Comparison of ENCODE assay signal across 34 mouse cellular contexts in the genomic region with DNA sequence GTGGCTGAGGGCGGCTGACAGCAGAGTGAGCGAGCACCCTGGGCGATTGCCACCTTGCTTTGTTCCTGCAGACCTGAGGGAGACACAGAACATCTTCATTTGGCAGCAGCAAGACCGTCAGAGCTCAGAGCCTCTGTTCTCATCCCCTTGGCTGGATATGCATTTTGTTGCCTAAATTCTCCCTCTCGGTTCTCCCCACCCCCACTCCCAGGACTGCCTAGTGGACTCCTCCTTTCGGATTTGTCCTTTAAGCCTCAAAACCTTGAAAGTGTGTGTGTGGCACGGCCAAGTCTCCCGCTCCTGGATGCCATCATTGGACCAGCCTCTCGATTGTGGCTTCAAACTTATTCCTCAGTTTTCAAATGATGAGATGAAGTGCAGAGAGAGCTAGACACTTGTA. TPM values are rescaled to one million over a fixed set of nuclear protein-coding genes. Genes with fewer than 3 reads are reported as not detected.
DNase-seq lines count a peak whose midpoint lies in the region; ATAC-seq and TF ChIP-seq lines count a peak whose summit lies in the region.
"Had no signal": no experiment of that assay in that cellular context is flagged by ENCODE, and none has a peak within 500 bp of the region (broad histone marks: within the 10 kb centered on the region; RNA-seq: fewer than 3 reads in every experiment).

No protein-coding gene starts in this region.

- no peaks in the 10 kb centered on the region for H3K36me3 ChIP-seq in intestine, embryonic 14.5 days (ENCODE audit: control insufficient read depth, insufficient read depth, low read length)
- no peaks in the 10 kb centered on the region for H3K36me3 ChIP-seq in intestine, postnatal 0 days (ENCODE audit: control insufficient read depth, insufficient read depth)
- no peaks in the 10 kb centered on the region for H3K36me3 ChIP-seq in midbrain, embryonic 15.5 days (replicated peaks)
- H3K36me3 ChIP-seq in midbrain, postnatal 0 days (ENCODE audit: insufficient read depth, low read length), result no peaks in the 10 kb centered on the region
- H3K36me3 ChIP-seq: hindbrain, embryonic 10.5 days; limb, embryonic 10.5 days; limb, embryonic 15.5 days; liver, embryonic 13.5 days; midbrain, embryonic 12.5 days; neural tube, embryonic 12.5 days had no signal

- ATAC-seq in intestine, embryonic 14.5 days (replicated peaks; ENCODE audit: low FRiP score, low TSS enrichment, low read depth), result no peak
- no peak for ATAC-seq in intestine, postnatal 0 days
- no peak for ATAC-seq in midbrain, embryonic 15.5 days (replicated peaks)
- ATAC-seq in midbrain, postnatal 0 days (ENCODE audit: low FRiP score), result no peak
- ATAC-seq: forebrain, embryonic 13.5 days; Patski had no signal

- H3K4me2 ChIP-seq in intestine, embryonic 14.5 days (ENCODE audit: low read length), result peak overlapping the region; percentile 11; the same call in 1 of the 2 replicates
- H3K4me2 ChIP-seq in intestine, postnatal 0 days (replicated peaks; ENCODE audit: low read depth), result no peak overlapping the region
- H3K4me2 ChIP-seq in midbrain, embryonic 15.5 days, result 0 out of 2 replicates have a peak overlapping the region, but pooled peaks have one; percentile 14
- no peak overlapping the region for H3K4me2 ChIP-seq in midbrain, postnatal 0 days (ENCODE audit: low read depth, low read length, poor library complexity, severe bottlenecking)
- H3K4me2 ChIP-seq: forebrain, embryonic 13.5 days; limb, embryonic 15.5 days; liver, embryonic 13.5 days; midbrain, embryonic 12.5 days; neural tube, embryonic 12.5 days had no signal

- no peak overlapping the region for H3K9ac ChIP-seq in intestine, embryonic 14.5 days (ENCODE audit: low read length)
- H3K9ac ChIP-seq in intestine, postnatal 0 days (ENCODE audit: low read depth, low read length), result no peak overlapping the region
- H3K9ac ChIP-seq in midbrain, embryonic 15.5 days, result no peak overlapping the region
- H3K9ac ChIP-seq in midbrain, postnatal 0 days (replicated peaks; ENCODE audit: low read length, poor library complexity, severe bottlenecking), result no peak overlapping the region
- H3K9ac ChIP-seq: forebrain, embryonic 13.5 days; limb, embryonic 15.5 days; liver, embryonic 13.5 days; midbrain, embryonic 12.5 days; neural tube, embryonic 12.5 days had no signal

- H3K27me3 ChIP-seq in intestine, embryonic 14.5 days (replicated peaks; ENCODE audit: control insufficient read depth, insufficient read depth, low read length), result no peaks in the 10 kb centered on the region
- no peaks in the 10 kb centered on the region for H3K27me3 ChIP-seq in intestine, postnatal 0 days (replicated peaks; ENCODE audit: control insufficient read depth, insufficient read depth, low read length)
- H3K27me3 ChIP-seq in midbrain, embryonic 15.5 days (replicated peaks), result no peaks in the 10 kb centered on the region
- no peaks in the 10 kb centered on the region for H3K27me3 ChIP-seq in midbrain, postnatal 0 days (ENCODE audit: insufficient read depth, low read length)
- H3K27me3 ChIP-seq: neural tube, embryonic 12.5 days had no signal

- peaks cover 3% of the 10 kb centered on the region; the same call in 1 of the 2 replicates for H3K4me1 ChIP-seq in intestine, embryonic 14.5 days (replicated peaks; ENCODE audit: control insufficient read depth, insufficient read depth, low read length)
- H3K4me1 ChIP-seq in intestine, postnatal 0 days (replicated peaks; ENCODE audit: control insufficient read depth, insufficient read depth, low read length), result no peaks in the 10 kb centered on the region
- H3K4me1 ChIP-seq in midbrain, embryonic 15.5 days, result peaks cover 22% of the 10 kb centered on the region
- peaks cover 15% of the 10 kb centered on the region; the same call in 1 of the 2 replicates for H3K4me1 ChIP-seq in midbrain, postnatal 0 days (ENCODE audit: insufficient read depth, low read length)
- H3K4me1 ChIP-seq: neural tube, embryonic 12.5 days had no signal

- peak; percentile 20 for DNase-seq in adrenal gland, adult 2 months
- no peak for DNase-seq in adrenal gland, postnatal 4 days (ENCODE audit: low spot score in 2 of 2)
- DNase-seq in intestine, embryonic 14.5 days (ENCODE audit: low spot score), result no peak
- no peak for DNase-seq in midbrain, postnatal 0 days (ENCODE audit: low spot score)
- DNase-seq in right cerebral cortex, adult 2 months (ENCODE audit: low spot score in 2 of 2), result no peak
- no peak for DNase-seq in testis, postnatal 10 days (ENCODE audit: low spot score)
- DNase-seq: cerebellum, adult 11 months; cerebellum, adult 9-10 months; cerebellum, postnatal 36 days; gastrocnemius, postnatal 10 days; heart, postnatal 14 days; kidney, adult 8-10 months; kidney, postnatal 4 days; layer of hippocampus, postnatal 36 days; liver, embryonic 13.5 days; lung, adult 2 months; lung, postnatal 36 days; right cerebral cortex, adult 18-20 months; thymus, adult 2 months; thymus, postnatal 36 days had no signal

- TF ChIP-seq CTCF in intestine, postnatal 0 days (IDR thresholded peaks at IDR 0.05; ENCODE audit: low read depth), result no peak
- no peak for TF ChIP-seq CTCF in midbrain, postnatal 0 days (IDR thresholded peaks at IDR 0.05)

- WGBS in intestine, embryonic 14.5 days, result 49% methylated on average over 9 of the region's 9 CpGs
- 64% methylated on average over 9 of the region's 9 CpGs for WGBS in intestine, postnatal 0 days
- 43% methylated on average over 9 of the region's 9 CpGs for WGBS in midbrain, embryonic 15.5 days
- 37% methylated on average over 9 of the region's 9 CpGs for WGBS in midbrain, postnatal 0 days

- no peaks in the 10 kb centered on the region for H3K9me3 ChIP-seq in intestine, embryonic 14.5 days (ENCODE audit: control insufficient read depth, low read length)
- no peaks in the 10 kb centered on the region for H3K9me3 ChIP-seq in intestine, postnatal 0 days (ENCODE audit: control insufficient read depth)
- no peaks in the 10 kb centered on the region for H3K9me3 ChIP-seq in midbrain, embryonic 15.5 days
- no peaks in the 10 kb centered on the region for H3K9me3 ChIP-seq in midbrain, postnatal 0 days (ENCODE audit: low read length)
- H3K9me3 ChIP-seq: limb, embryonic 10.5 days; limb, embryonic 15.5 days; midbrain, embryonic 12.5 days had no signal

- no peak overlapping the region for H3K4me3 ChIP-seq in intestine, embryonic 14.5 days (ENCODE audit: low read depth, low read length)
- H3K4me3 ChIP-seq in intestine, postnatal 0 days (ENCODE audit: low read depth, low read length), result no peak overlapping the region
- no peak overlapping the region for H3K4me3 ChIP-seq in midbrain, embryonic 15.5 days
- H3K4me3 ChIP-seq in midbrain, postnatal 0 days (ENCODE audit: low read depth, low read length), result no peak overlapping the region
- H3K4me3 ChIP-seq: forebrain, embryonic 13.5 days; hindbrain, embryonic 10.5 days; limb, embryonic 10.5 days; limb, embryonic 15.5 days; liver, embryonic 13.5 days; midbrain, embryonic 12.5 days; myocyte; neural tube, embryonic 12.5 days had no signal

- H3K27ac ChIP-seq in intestine, embryonic 14.5 days (ENCODE audit: low read depth), result no peak overlapping the region
- H3K27ac ChIP-seq in intestine, postnatal 0 days (ENCODE audit: low read depth, low read length), result no peak overlapping the region
- no peak overlapping the region for H3K27ac ChIP-seq in midbrain, embryonic 15.5 days
- H3K27ac ChIP-seq in midbrain, postnatal 0 days (ENCODE audit: low read depth, low read length), result no peak overlapping the region
- H3K27ac ChIP-seq: forebrain, embryonic 13.5 days; hindbrain, embryonic 10.5 days; kidney, postnatal 0 days; limb, embryonic 10.5 days; limb, embryonic 15.5 days; liver, embryonic 13.5 days; midbrain, embryonic 12.5 days; neural tube, embryonic 12.5 days had no signal

RNA-seq across cellular contexts. Expression of a gene that starts 7.5 kb away (rescaled TPM):
- total RNA-seq in adrenal gland, adult 2 months (2021), result not detected
- 0.15 TPM in 2 replicates for polyA plus RNA-seq in adrenal gland, adult 2 months (2012; rRNA removed)
- total RNA-seq in adrenal gland, postnatal 4 days (2021), result under 1 TPM; 0.25 to 0.48 TPM
- 11.7 and 12.0 TPM in 2 replicates for polyA plus RNA-seq in intestine, embryonic 14.5 days (2014; fragmentation: Nextera tagmentation; extraction: Ambion mirVana)
- 1.8 and 1.9 TPM in 2 replicates for polyA plus RNA-seq in intestine, postnatal 0 days (2015; fragmentation: Nextera tagmentation; extraction: Ambion mirVana)
- 3.5 and 3.8 TPM in 2 replicates for polyA plus RNA-seq in midbrain, embryonic 15.5 days (2015; fragmentation: Nextera tagmentation; extraction: Ambion mirVana)
- total RNA-seq in midbrain, postnatal 0 days (2014; rRNA removed), result 0.52 and 2.1 TPM in 2 replicates
- polyA plus RNA-seq in midbrain, postnatal 0 days (2015; fragmentation: Nextera tagmentation; extraction: Ambion mirVana), result 1.8 and 2.8 TPM in 2 replicates
- total RNA-seq: CH12.LX, MEL had no signal
- polyA plus RNA-seq: C2C12, myocyte, Patski had no signal

RNA-seq across cellular contexts. Expression of a gene that starts 58.6 kb away (rescaled TPM):
- 10 to 100 TPM; 11.6 to 16.6 TPM for total RNA-seq in adrenal gland, adult 2 months (2021)
- 70.8 and 82.0 TPM in 2 replicates for polyA plus RNA-seq in adrenal gland, adult 2 months (2012; rRNA removed)
- total RNA-seq in adrenal gland, postnatal 4 days (2021), result 10 to 100 TPM; 13.4 to 13.6 TPM
- 7.7 and 7.8 TPM in 2 replicates for polyA plus RNA-seq in intestine, embryonic 14.5 days (2014; fragmentation: Nextera tagmentation; extraction: Ambion mirVana)
- polyA plus RNA-seq in intestine, postnatal 0 days (2015; fragmentation: Nextera tagmentation; extraction: Ambion mirVana), result 6.6 and 7.3 TPM in 2 replicates
- 9.3 and 10.3 TPM in 2 replicates for polyA plus RNA-seq in midbrain, embryonic 15.5 days (2015; fragmentation: Nextera tagmentation; extraction: Ambion mirVana)
- total RNA-seq in midbrain, postnatal 0 days (2014; rRNA removed), result 19.3 and 20.9 TPM in 2 replicates
- polyA plus RNA-seq in midbrain, postnatal 0 days (2015; fragmentation: Nextera tagmentation; extraction: Ambion mirVana), result 7.4 and 7.5 TPM in 2 replicates

RNA-seq across cellular contexts. Expression of a gene that starts 58.6 kb away (rescaled TPM):
- 100 to 1,000 TPM; 133 to 138 TPM for total RNA-seq in adrenal gland, adult 2 months (2021)
- 19.3 and 24.8 TPM in 2 replicates for polyA plus RNA-seq in adrenal gland, adult 2 months (2012; rRNA removed)
- total RNA-seq in adrenal gland, postnatal 4 days (2021), result 100 to 1,000 TPM in 1 of 2 experiments, 10 to 100 TPM in 1; 93.0 to 109 TPM
- 76.4 and 76.8 TPM in 2 replicates for polyA plus RNA-seq in intestine, embryonic 14.5 days (2014; fragmentation: Nextera tagmentation; extraction: Ambion mirVana)
- 130 and 131 TPM in 2 replicates for polyA plus RNA-seq in intestine, postnatal 0 days (2015; fragmentation: Nextera tagmentation; extraction: Ambion mirVana)
- polyA plus RNA-seq in midbrain, embryonic 15.5 days (2015; fragmentation: Nextera tagmentation; extraction: Ambion mirVana), result 42.7 and 56.4 TPM in 2 replicates
- total RNA-seq in midbrain, postnatal 0 days (2014; rRNA removed), result 11.4 and 30.0 TPM in 2 replicates
- 87.9 and 97.2 TPM in 2 replicates for polyA plus RNA-seq in midbrain, postnatal 0 days (2015; fragmentation: Nextera tagmentation; extraction: Ambion mirVana)

RNA-seq across cellular contexts. Expression of a gene that starts 58.9 kb away (rescaled TPM):
- total RNA-seq in adrenal gland, adult 2 months (2021), result 10 to 100 TPM; 26.1 to 27.0 TPM
- polyA plus RNA-seq in adrenal gland, adult 2 months (2012; rRNA removed), result not detected in 2 replicates
- total RNA-seq in adrenal gland, postnatal 4 days (2021), result 10 to 100 TPM; 34.4 to 43.4 TPM
- polyA plus RNA-seq in intestine, embryonic 14.5 days (2014; fragmentation: Nextera tagmentation; extraction: Ambion mirVana), result 23.3 and 24.8 TPM in 2 replicates
- 4.8 and 5.2 TPM in 2 replicates for polyA plus RNA-seq in intestine, postnatal 0 days (2015; fragmentation: Nextera tagmentation; extraction: Ambion mirVana)
- polyA plus RNA-seq in midbrain, embryonic 15.5 days (2015; fragmentation: Nextera tagmentation; extraction: Ambion mirVana), result 25.6 and 26.1 TPM in 2 replicates
- total RNA-seq in midbrain, postnatal 0 days (2014; rRNA removed), result 43.2 and 47.1 TPM in 2 replicates
- polyA plus RNA-seq in midbrain, postnatal 0 days (2015; fragmentation: Nextera tagmentation; extraction: Ambion mirVana), result 15.7 and 16.0 TPM in 2 replicates

Comparison
In these comparisons a context has a peak if more than half of its experiments do, and no peak if none do; other contexts are left out.
1. H3K4me2 ChIP-seq: peak in intestine, embryonic 14.5 days (single experiment) and midbrain, embryonic 15.5 days (single experiment); none in intestine, postnatal 0 days (single experiment) and midbrain, postnatal 0 days (single experiment).